Mouse (Mus musculus) adrenal gland, postnatal 14 days (tissue): ENCODE results near the gene Ankrd39. TPM values are rescaled to one million over a fixed set of nuclear protein-coding genes. Genes with fewer than 3 reads are reported as not detected.
A peak's percentile ranks its signal among the peaks of the same experiment; 100 is the strongest.
"Not testable (repeated sequence)": the region's sequence is repeated elsewhere in the genome, so short reads cannot be mapped to it uniquely, and the experiment has no call there.

Experiments used
- DNase-seq: peaks from one replicate; pipeline ENCODE4 v3.0.0; 2021; ENCODE audit warnings: mixed read lengths
- total RNA-seq: library from RNA; stranded (reverse); gene quantifications from 2 replicates; pipeline ENCODE4 v1.2.3, GENCODE M21; 2021

Gene Ankrd39
- total RNA-seq, 1 experiment from 2014 or later: 11.7 TPM

- no peak for DNase-seq
These were observed 5.3 kb upstream of the Ankrd39 start for GRCm38 (mm10) chr1:36552506-36552905.

GRCm38 (mm10) chr1:36551904-36552303 is 4.7 kb upstream of the Ankrd39 start:
- no peak for DNase-seq

- DNase-seq: no peak
These were observed 3.0 kb upstream of the Ankrd39 start for GRCm38 (mm10) chr1:36550075-36550863.

- no peak for DNase-seq
These were observed 2.2 kb upstream of the Ankrd39 start for GRCm38 (mm10) chr1:36549491-36549890.

GRCm38 (mm10) chr1:36548771-36549170 is 1.5 kb upstream of the Ankrd39 start:
- DNase-seq: no peak

- DNase-seq: peak; percentile 57
These were observed 845 bp upstream of the Ankrd39 start for GRCm38 (mm10) chr1:36547981-36548598.

- DNase-seq: no peak
These were observed 1.2 kb downstream of the Ankrd39 start for GRCm38 (mm10) chr1:36545845-36546600.

- no peak for DNase-seq
These were observed 1.9 kb downstream of the Ankrd39 start for GRCm38 (mm10) chr1:36545382-36545781.

- DNase-seq: no peak
These were observed 4.3 kb downstream of the Ankrd39 start for GRCm38 (mm10) chr1:36542925-36543324.

- DNase-seq: no peak
These were observed 5.4 kb downstream of the Ankrd39 start for GRCm38 (mm10) chr1:36541844-36542243.

- no peak for DNase-seq
These were observed 6.4 kb downstream of the Ankrd39 start for GRCm38 (mm10) chr1:36540807-36541206.

GRCm38 (mm10) chr1:36540132-36540531 is 7.1 kb downstream of the Ankrd39 start:
- no peak for DNase-seq

- peak; percentile 94 for DNase-seq
These were observed 8.1 kb downstream of the Ankrd39 start, which contains the start of gene Gm42417 for GRCm38 (mm10) chr1:36539186-36539585. Gm42417 (minus strand) TSS chr1:36539429.

GRCm38 (mm10) chr1:36538727-36539126 is 8.5 kb downstream of the Ankrd39 start:
- no peak for DNase-seq

- DNase-seq: not testable (repeated sequence)
These were observed 10.5 kb downstream of the Ankrd39 start, which contains the start of gene Ankrd23 for GRCm38 (mm10) chr1:36536783-36537182. Ankrd23 (minus strand) TSS chr1:36536883.

GRCm38 (mm10) chr1:36536397-36536728 is 10.9 kb downstream of the Ankrd39 start:
- DNase-seq: no peak

GRCm38 (mm10) chr1:36535477-36536396 is 11.5 kb downstream of the Ankrd39 start:
- DNase-seq: peak; percentile 82

- no peak for DNase-seq
These were observed 12.6 kb downstream of the Ankrd39 start for GRCm38 (mm10) chr1:36534595-36535058.

GRCm38 (mm10) chr1:36533546-36533945 is 13.7 kb downstream of the Ankrd39 start:
- DNase-seq: no peak

- DNase-seq: no peak
These were observed 15.8 kb downstream of the Ankrd39 start for GRCm38 (mm10) chr1:36531461-36531860.

GRCm38 (mm10) chr1:36530962-36531361 is 16.3 kb downstream of the Ankrd39 start:
- DNase-seq: peak; percentile 46

GRCm38 (mm10) chr1:36530485-36530884 is 16.8 kb downstream of the Ankrd39 start:
- no peak for DNase-seq
